Mouse (Mus musculus) adrenal gland, postnatal 36 days (tissue): ENCODE data around the gene Sinhcaf. TPM values are rescaled to one million over a fixed set of nuclear protein-coding genes. Genes with fewer than 3 reads are reported as not detected.

Experiments used
- DNase-seq, 2 experiments: peaks; one replicate each; pipeline ENCODE4 v3.0.0; 2021; ENCODE audit warnings: mixed read lengths in 1 of 2
- total RNA-seq, 2 experiments: library from RNA; stranded (reverse); gene quantifications; 2 replicates each; pipeline ENCODE4 v1.2.3; 2021

The Sinhcaf gene
- total RNA-seq, 2 experiments from 2014 or later = 21.5 to 35.0 TPM

DNA sequence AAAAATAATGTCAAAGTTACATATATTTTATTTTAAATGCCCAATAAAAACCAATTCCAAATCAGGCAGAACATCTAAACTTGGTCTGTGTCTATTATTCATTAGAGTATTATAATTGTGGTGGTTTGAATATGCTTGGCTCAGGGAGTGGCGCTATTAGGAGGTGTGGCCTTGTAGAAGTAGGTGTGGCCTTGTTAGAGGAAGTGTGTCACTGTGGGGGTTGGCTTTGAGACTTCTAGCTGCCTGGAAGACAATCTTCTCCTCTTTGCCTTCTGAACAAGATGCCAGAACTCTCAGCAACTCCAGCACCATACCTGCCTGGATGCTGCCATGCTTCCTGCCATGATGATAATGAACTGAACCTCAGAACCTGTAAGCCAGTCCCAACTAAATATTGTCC is 72.4 kb downstream of the Sinhcaf start:
- DNase-seq = no peak

Other genes starting within 250 kb of the Sinhcaf start
- 10 to 100 TPM; 43.4 to 48.1 TPM for gene Ipo8, start 115.0 kb downstream of the Sinhcaf start, total RNA-seq
- gene Caprin2, start 50.2 kb downstream of the Sinhcaf start, total RNA-seq = 10 to 100 TPM; 12.1 to 13.2 TPM
- 10 to 100 TPM; 13.0 to 18.4 TPM for gene Dennd5b, start 155.2 kb upstream of the Sinhcaf start, total RNA-seq
- not detected for gene Gm10203, start 183.7 kb upstream of the Sinhcaf start, total RNA-seq
- gene Etfbkmt, start 193.4 kb upstream of the Sinhcaf start, total RNA-seq = 10 to 100 TPM; 17.6 to 28.1 TPM
- gene Amn1, start 242.2 kb upstream of the Sinhcaf start, total RNA-seq = 10 to 100 TPM; 28.4 to 32.1 TPM